Mouse (Mus musculus): ENCODE data around the gene Gm45808. TPM values are rescaled to one million over a fixed set of nuclear protein-coding genes. Genes with fewer than 3 reads are reported as not detected.
"Not testable (repeated sequence)": the region's sequence is repeated elsewhere in the genome, so short reads cannot be mapped to it uniquely, and the experiment has no call there.

Gm45808 gene
- polyA plus RNA-seq, 1 experiment from 2014 or later: not detected

GRCm38 (mm10) chr7:45521728-45522184, 35.1 kb upstream of the Gm45808 start:
- Histone ChIP-seq H3K4me2 (replicated peaks; ENCODE audit: low read depth) (peak overlapping the region; percentile 71), H3K9me3 (ENCODE audit: control insufficient read depth) (no peaks in the 10 kb centered on the region), H3K36me3 (ENCODE audit: control insufficient read depth, insufficient read depth) (peaks cover 8% of the 10 kb centered on the region; the same call in 1 of the 2 replicates), H3K27me3 (replicated peaks; ENCODE audit: control insufficient read depth, insufficient read depth, low read length) (no peaks in the 10 kb centered on the region), H3K9ac (ENCODE audit: low read depth, low read length) (peak overlapping the region; percentile 60), H3K27ac (ENCODE audit: low read depth, low read length) (peak overlapping the region; percentile 74), H3K4me1 (replicated peaks; ENCODE audit: control insufficient read depth, insufficient read depth, low read length) (peaks cover 8% of the 10 kb centered on the region), H3K4me3 (ENCODE audit: low read depth, low read length) (peak overlapping the region; percentile 51)
- under 1% methylated on average over 28 of the region's 28 CpGs for WGBS
- peak; percentile 47; the same call in 1 of the 2 replicates for TF ChIP-seq CTCF (IDR thresholded peaks at IDR 0.05; ENCODE audit: low read depth)
- ATAC-seq: no peak; the same call in 1 of the 2 replicates

GRCm38 (mm10) chr7:45520605-45521004, 34.0 kb upstream of the Gm45808 start:
- no peak overlapping the region for H3K27ac ChIP-seq (ENCODE audit: low read depth, low read length)
- ATAC-seq: no peak
- no peak overlapping the region for H3K9ac ChIP-seq (ENCODE audit: low read depth, low read length)
- peaks cover 8% of the 10 kb centered on the region; the same call in 1 of the 2 replicates for H3K36me3 ChIP-seq (ENCODE audit: control insufficient read depth, insufficient read depth)
- no peak for TF ChIP-seq CTCF (IDR thresholded peaks at IDR 0.05; ENCODE audit: low read depth)
- no peaks in the 10 kb centered on the region for H3K27me3 ChIP-seq (replicated peaks; ENCODE audit: control insufficient read depth, insufficient read depth, low read length)
- no peaks in the 10 kb centered on the region for H3K9me3 ChIP-seq (ENCODE audit: control insufficient read depth)
- peaks cover 8% of the 10 kb centered on the region for H3K4me1 ChIP-seq (replicated peaks; ENCODE audit: control insufficient read depth, insufficient read depth, low read length)
- H3K4me3 ChIP-seq (ENCODE audit: low read depth, low read length): no peak overlapping the region
- no peak overlapping the region for H3K4me2 ChIP-seq (replicated peaks; ENCODE audit: low read depth)
- 89% methylated on average over 7 of the region's 7 CpGs for WGBS

- Histone ChIP-seq H3K4me3 (ENCODE audit: low read depth, low read length) (no peak overlapping the region), H3K4me2 (replicated peaks; ENCODE audit: low read depth) (peak overlapping the region; percentile 18), H3K9me3 (ENCODE audit: control insufficient read depth) (no peaks in the 10 kb centered on the region), H3K9ac (ENCODE audit: low read depth, low read length) (no peak overlapping the region), H3K27me3 (replicated peaks; ENCODE audit: control insufficient read depth, insufficient read depth, low read length) (no peaks in the 10 kb centered on the region), H3K4me1 (replicated peaks; ENCODE audit: control insufficient read depth, insufficient read depth, low read length) (0 out of 2 replicates have a peak, but pooled peaks cover 3% of the 10 kb centered on the region), H3K27ac (ENCODE audit: low read depth, low read length) (no peak overlapping the region), H3K36me3 (ENCODE audit: control insufficient read depth, insufficient read depth) (peaks cover 8% of the 10 kb centered on the region; the same call in 1 of the 2 replicates)
- TF ChIP-seq CTCF (IDR thresholded peaks at IDR 0.05; ENCODE audit: low read depth): no peak
- peak; percentile 57 for ATAC-seq
- WGBS: 51% methylated on average over 8 of the region's 8 CpGs
These were observed 32.9 kb upstream of the Gm45808 start for GRCm38 (mm10) chr7:45519345-45520120.

- Histone ChIP-seq H3K4me2 (replicated peaks; ENCODE audit: low read depth) (no peak overlapping the region), H3K4me1 (replicated peaks; ENCODE audit: control insufficient read depth, insufficient read depth, low read length) (0 out of 2 replicates have a peak, but pooled peaks cover 2% of the 10 kb centered on the region), H3K4me3 (ENCODE audit: low read depth, low read length) (no peak overlapping the region), H3K27me3 (replicated peaks; ENCODE audit: control insufficient read depth, insufficient read depth, low read length) (no peaks in the 10 kb centered on the region), H3K36me3 (ENCODE audit: control insufficient read depth, insufficient read depth) (peaks cover 5% of the 10 kb centered on the region; the same call in 1 of the 2 replicates), H3K9ac (ENCODE audit: low read depth, low read length) (no peak overlapping the region), H3K27ac (ENCODE audit: low read depth, low read length) (no peak overlapping the region), H3K9me3 (ENCODE audit: control insufficient read depth) (no peaks in the 10 kb centered on the region)
- WGBS: 94% methylated on average over 16 of the region's 16 CpGs
- no peak for ATAC-seq
- TF ChIP-seq CTCF (IDR thresholded peaks at IDR 0.05; ENCODE audit: low read depth): no peak
These were observed 32.0 kb upstream of the Gm45808 start for GRCm38 (mm10) chr7:45518618-45519017.

GRCm38 (mm10) chr7:45516846-45517245, 30.2 kb upstream of the Gm45808 start:
- WGBS: 68% methylated on average over 5 of the region's 5 CpGs
- H3K27me3 ChIP-seq (replicated peaks; ENCODE audit: control insufficient read depth, insufficient read depth, low read length); ATAC-seq; H3K27ac ChIP-seq (ENCODE audit: low read depth, low read length); H3K4me1 ChIP-seq (replicated peaks; ENCODE audit: control insufficient read depth, insufficient read depth, low read length); H3K4me2 ChIP-seq (replicated peaks; ENCODE audit: low read depth); H3K9me3 ChIP-seq (ENCODE audit: control insufficient read depth); H3K9ac ChIP-seq (ENCODE audit: low read depth, low read length); H3K36me3 ChIP-seq (ENCODE audit: control insufficient read depth, insufficient read depth); H3K4me3 ChIP-seq (ENCODE audit: low read depth, low read length): not testable (repeated sequence)
- peak; percentile 52 for TF ChIP-seq CTCF (IDR thresholded peaks at IDR 0.05; ENCODE audit: low read depth)

GRCm38 (mm10) chr7:45515436-45515835, 28.8 kb upstream of the Gm45808 start:
- no peak for ATAC-seq
- no peak for TF ChIP-seq CTCF (IDR thresholded peaks at IDR 0.05; ENCODE audit: low read depth)
- H3K9ac ChIP-seq (ENCODE audit: low read depth, low read length): no peak overlapping the region
- H3K36me3 ChIP-seq (ENCODE audit: control insufficient read depth, insufficient read depth): no peaks in the 10 kb centered on the region
- no peaks in the 10 kb centered on the region for H3K27me3 ChIP-seq (replicated peaks; ENCODE audit: control insufficient read depth, insufficient read depth, low read length)
- H3K27ac ChIP-seq (ENCODE audit: low read depth, low read length): no peak overlapping the region
- WGBS: 28% methylated on average over 16 of the region's 16 CpGs
- H3K4me1 ChIP-seq (replicated peaks; ENCODE audit: control insufficient read depth, insufficient read depth, low read length): no peaks in the 10 kb centered on the region
- H3K4me2 ChIP-seq (replicated peaks; ENCODE audit: low read depth): 0 out of 2 replicates have a peak overlapping the region, but pooled peaks have one; percentile 21
- H3K4me3 ChIP-seq (ENCODE audit: low read depth, low read length): no peak overlapping the region
- no peaks in the 10 kb centered on the region for H3K9me3 ChIP-seq (ENCODE audit: control insufficient read depth)

Data from intestine, postnatal 0 days (tissue).